ENCODE assay signal across 9 mouse cellular contexts in the genomic region with DNA sequence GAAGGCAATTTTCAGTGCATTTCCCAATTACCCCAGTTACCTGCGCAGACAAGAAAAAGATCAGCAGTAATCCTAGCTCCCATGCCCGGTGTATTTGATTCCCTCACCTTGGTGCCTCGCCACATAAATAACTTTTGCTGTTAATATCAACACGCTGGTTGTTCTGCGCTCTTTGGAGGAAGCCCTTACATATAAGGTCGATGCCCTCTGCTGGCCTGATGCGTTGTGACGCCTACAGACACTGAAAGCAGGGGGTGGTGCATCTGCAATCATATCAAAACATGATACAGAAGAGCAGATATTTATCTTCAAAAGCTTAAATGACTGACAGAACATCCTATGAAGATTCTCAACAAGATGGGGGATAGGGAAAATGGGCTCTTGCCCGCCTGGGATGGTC.
DNase-seq lines count a peak whose midpoint lies in the region; ATAC-seq lines count a peak whose summit lies in the region.
"Had no signal": no experiment of that assay in that cellular context is flagged by ENCODE, and none has a peak within 500 bp of the region (broad histone marks: within the 10 kb centered on the region; RNA-seq: fewer than 3 reads in every experiment).

No protein-coding gene starts in this region.

- ATAC-seq in midbrain, embryonic 11.5 days (ENCODE audit: low FRiP score), result no peak

- H3K27me3 ChIP-seq in midbrain, embryonic 11.5 days (ENCODE audit: control insufficient read depth, insufficient read depth, low read length), result no peaks in the 10 kb centered on the region
- H3K27me3 ChIP-seq: embryonic facial prominence, embryonic 15.5 days had no signal

- H3K36me3 ChIP-seq in midbrain, embryonic 11.5 days (ENCODE audit: control insufficient read depth, insufficient read depth, low read length), result no peaks in the 10 kb centered on the region

- H3K27ac ChIP-seq in midbrain, embryonic 11.5 days (ENCODE audit: low read depth, low read length), result no peak overlapping the region
- H3K27ac ChIP-seq: embryonic facial prominence, embryonic 15.5 days had no signal

- peak; percentile 30 to 39 for DNase-seq in cerebellum, adult 18-20 months
- no peak for DNase-seq in cerebellum, adult 11 months
- peak; percentile 56 for DNase-seq in left cerebral cortex, postnatal 4 days
- DNase-seq in left cerebral cortex, adult 18-20 months (ENCODE audit: low spot score in 2 of 2), result no peak
- DNase-seq in forelimb bud, embryonic 11.5 days (ENCODE audit: low read depth, low spot score), result peak; percentile 14
- DNase-seq in midbrain, embryonic 11.5 days (ENCODE audit: low spot score, missing footprints), result peak; percentile 89
- DNase-seq in spleen, postnatal 14 days (ENCODE audit: low spot score in 2 of 2), result no peak
- DNase-seq in ovary, postnatal 10 days (ENCODE audit: low spot score), result no peak

- WGBS in midbrain, embryonic 11.5 days, result 54% methylated on average over 9 of the region's 9 CpGs

- no peaks in the 10 kb centered on the region for H3K9me3 ChIP-seq in midbrain, embryonic 11.5 days (ENCODE audit: control insufficient read depth, low read length)
- H3K9me3 ChIP-seq: embryonic facial prominence, embryonic 15.5 days had no signal

- H3K9ac ChIP-seq in midbrain, embryonic 11.5 days (ENCODE audit: low read length), result no peak overlapping the region
- H3K9ac ChIP-seq: embryonic facial prominence, embryonic 15.5 days had no signal

- no peak overlapping the region for H3K4me2 ChIP-seq in midbrain, embryonic 11.5 days
- H3K4me2 ChIP-seq: embryonic facial prominence, embryonic 15.5 days had no signal

- no peak overlapping the region for H3K4me3 ChIP-seq in midbrain, embryonic 11.5 days (ENCODE audit: low read depth, low read length)
- H3K4me3 ChIP-seq: embryonic facial prominence, embryonic 15.5 days had no signal

- intact Hi-C loops in left cerebral cortex, postnatal 4 days (cut with DNase I), result no loop called here

- no peaks in the 10 kb centered on the region for H3K4me1 ChIP-seq in midbrain, embryonic 11.5 days (ENCODE audit: control insufficient read depth, insufficient read depth, low read length)

Comparison
In these comparisons a context has a peak if more than half of its experiments do, and no peak if none do; other contexts are left out.
1. DNase-seq: peak in cerebellum, adult 18-20 months (2 of 2), left cerebral cortex, postnatal 4 days (single experiment), forelimb bud, embryonic 11.5 days (single experiment) and midbrain, embryonic 11.5 days (single experiment); none in cerebellum, adult 11 months (single experiment), left cerebral cortex, adult 18-20 months (0 of 2), spleen, postnatal 14 days (0 of 2) and ovary, postnatal 10 days (single experiment).